Mouse (Mus musculus) ES-E14 (cell line): ENCODE measurements around the gene Mapkapk2.

Experiments
- HCFC1 ChIP-seq: IDR thresholded peaks from 2 replicates; pipeline ENCODE4 v1.6.1; 2012; ENCODE audit warnings: low read length, inconsistent platforms, borderline replicate concordance; ENCODE audit not compliant: insufficient read depth
- MAFK ChIP-seq: IDR thresholded peaks from 2 replicates; pipeline ENCODE4 v1.6.1; 2014; ENCODE audit warnings: mild to moderate bottlenecking, low read depth, low read length, inconsistent platforms; ENCODE audit not compliant: insufficient read depth
- ZC3H11A ChIP-seq: IDR thresholded peaks from 2 replicates; pipeline ENCODE4 v1.6.1; 2012; ENCODE audit warnings: low read depth, mild to moderate bottlenecking, inconsistent platforms, low read length, borderline replicate concordance

DNA sequence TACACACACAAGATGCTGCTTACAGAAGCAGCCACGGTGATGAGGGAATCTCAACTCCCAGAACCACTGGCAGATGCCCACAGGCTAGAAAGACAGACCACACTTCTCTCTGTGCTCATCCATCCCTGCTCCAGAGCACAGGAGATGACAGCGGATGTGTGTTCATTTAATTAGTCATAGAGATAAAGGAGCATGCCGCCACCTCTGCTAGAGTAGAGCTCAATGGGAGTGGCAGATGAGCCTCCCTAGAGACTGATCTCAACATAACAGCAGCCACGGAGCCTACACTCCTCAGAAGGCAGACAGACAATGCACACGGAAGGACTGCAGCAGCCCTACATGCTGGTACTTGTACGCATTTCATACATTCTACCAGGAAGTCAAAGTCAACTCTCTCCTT is 33.4 kb downstream of the Mapkapk2 start:
- TF ChIP-seq HCFC1 (no peak), MAFK (no peak), ZC3H11A (no peak)
